Mouse (Mus musculus) midbrain, embryonic 13.5 days (tissue): ENCODE measurements around the gene Pkn1. TPM values are rescaled to one million over a fixed set of nuclear protein-coding genes. Genes with fewer than 3 reads are reported as not detected.

Source experiments
- ATAC-seq: fragments of 200-750 bp; cut with Nextera tagmentation; 2 replicates; pipeline ENCODE4 v1.8.0; 2017; ENCODE audit warnings: mild to moderate bottlenecking, moderate TSS enrichment, moderate library complexity
- H3K27ac ChIP-seq: fragments of 300-500 bp; sonication (generic); 2 replicates; pipeline ENCODE4 v1.5.1; 2015; ENCODE audit warnings: inconsistent platforms, mild to moderate bottlenecking, moderate library complexity
- H3K27me3 ChIP-seq: fragments of 300-500 bp; sonication (generic); 2 replicates; pipeline ENCODE4 v1.6.1; 2015; ENCODE audit warnings: mild to moderate bottlenecking, inconsistent platforms
- H3K36me3 ChIP-seq: fragments of 300-500 bp; sonication (generic); 2 replicates; pipeline ENCODE4 v1.6.1; 2015; ENCODE audit warnings: mild to moderate bottlenecking, inconsistent platforms
- H3K4me1 ChIP-seq: fragments of 300-500 bp; sonication (generic); replicated peaks from 2 replicates; pipeline ENCODE4 v1.6.1; 2015; ENCODE audit warnings: inconsistent platforms
- H3K4me2 ChIP-seq: fragments of 300-500 bp; sonication (generic); replicated peaks from 2 replicates; pipeline ENCODE4 v1.6.1; 2015; ENCODE audit warnings: moderate library complexity, mild to moderate bottlenecking, inconsistent platforms
- H3K4me3 ChIP-seq: fragments of 300-500 bp; sonication (generic); replicated peaks from 2 replicates; pipeline ENCODE4 v1.5.1; 2015; ENCODE audit warnings: mild to moderate bottlenecking, inconsistent platforms
- H3K9ac ChIP-seq: fragments of 300-500 bp; sonication (generic); replicated peaks from 2 replicates; pipeline ENCODE4 v1.6.1; 2015; ENCODE audit warnings: mild to moderate bottlenecking, inconsistent platforms
- H3K9me3 ChIP-seq: fragments of 300-500 bp; sonication (generic); 2 replicates; pipeline ENCODE4 v1.6.1; 2016; ENCODE audit warnings: mild to moderate bottlenecking, inconsistent platforms
- WGBS: fragments of 180-500 bp; shearing (Covaris S2); methylation state at CpG from one replicate; pipeline ENCODE4 v1.1.7; 2015; 5-methylcytosine and 5-hydroxymethylcytosine counted together
- polyA plus RNA-seq: library from polyadenylated mRNA; unstranded; fragments of >200 nt; fragmentation: Nextera tagmentation; extraction: Ambion mirVana; gene quantifications from 2 replicates; pipeline ENCODE4 v1.2.1, GENCODE M21; 2015

The Pkn1 gene
- polyA plus RNA-seq, 1 experiment from 2014 or later = 23.3 TPM

DNA sequence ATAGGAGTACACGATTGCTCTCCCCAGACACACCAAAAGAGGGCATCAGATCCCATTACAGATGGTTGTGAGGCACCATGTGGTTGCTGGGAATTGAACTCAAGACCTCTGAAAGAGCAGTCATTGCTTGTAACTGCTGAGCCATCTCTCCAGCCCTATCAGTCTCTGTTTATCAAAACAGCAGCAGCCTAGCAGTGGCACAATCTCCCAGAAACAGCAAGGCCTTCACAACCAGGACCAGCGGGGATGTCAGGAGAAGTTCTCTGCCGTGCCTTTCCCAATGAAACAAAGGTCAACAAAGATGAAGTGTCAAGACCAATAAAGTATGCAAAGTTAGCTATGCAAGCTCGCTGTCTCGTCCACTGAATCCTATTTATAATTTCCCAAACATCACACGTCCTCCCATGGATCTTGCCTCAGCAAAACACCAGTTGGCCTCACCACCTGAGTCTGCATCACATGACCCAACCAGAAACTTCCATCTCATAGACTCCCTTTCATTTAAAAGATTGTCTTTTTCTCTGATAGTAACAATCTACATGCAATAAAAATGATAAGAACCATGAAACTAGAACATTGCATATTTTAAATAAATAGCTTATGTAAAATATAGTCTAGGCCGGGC lies 66.8 kb downstream of the Pkn1 start:
- H3K4me2 ChIP-seq = no peak overlapping the region
- 91% methylated on average over 7 of the region's 7 CpGs for WGBS
- H3K4me1 ChIP-seq = no peaks in the 10 kb centered on the region
- no peak for ATAC-seq
- H3K9ac ChIP-seq = no peak overlapping the region
- H3K27ac ChIP-seq = no peak overlapping the region
- 0 out of 2 replicates have a peak, but pooled peaks cover 3% of the 10 kb centered on the region for H3K9me3 ChIP-seq
- H3K4me3 ChIP-seq = no peak overlapping the region
- H3K36me3 ChIP-seq = no peaks in the 10 kb centered on the region
- H3K27me3 ChIP-seq = no peaks in the 10 kb centered on the region

GRCm38 (mm10) chr8:83625676-83626299 lies 73.2 kb downstream of the Pkn1 start:
- no peak overlapping the region for H3K9ac ChIP-seq
- no peak for ATAC-seq
- H3K36me3 ChIP-seq = no peaks in the 10 kb centered on the region
- 0 out of 2 replicates have a peak, but pooled peaks cover 3% of the 10 kb centered on the region for H3K27me3 ChIP-seq
- H3K4me1 ChIP-seq = peaks cover 3% of the 10 kb centered on the region; the same call in 1 of the 2 replicates
- H3K27ac ChIP-seq = no peak overlapping the region
- no peak overlapping the region for H3K4me3 ChIP-seq
- H3K9me3 ChIP-seq = no peaks in the 10 kb centered on the region
- no peak overlapping the region for H3K4me2 ChIP-seq
- 89% methylated on average over 6 of the region's 6 CpGs for WGBS

- peak; percentile 12; the same call in 1 of the 2 replicates for ATAC-seq
- no peak overlapping the region for H3K4me3 ChIP-seq
- H3K9me3 ChIP-seq = no peaks in the 10 kb centered on the region
- 53% methylated on average over 3 of the region's 3 CpGs for WGBS
- no peaks in the 10 kb centered on the region for H3K36me3 ChIP-seq
- no peak overlapping the region for H3K4me2 ChIP-seq
- H3K9ac ChIP-seq = no peak overlapping the region
- peaks cover 3% of the 10 kb centered on the region; the same call in 1 of the 2 replicates for H3K4me1 ChIP-seq
- H3K27ac ChIP-seq = no peak overlapping the region
- H3K27me3 ChIP-seq = 0 out of 2 replicates have a peak, but pooled peaks cover 3% of the 10 kb centered on the region
These were observed 74.2 kb downstream of the Pkn1 start for GRCm38 (mm10) chr8:83624739-83625138.

DNA sequence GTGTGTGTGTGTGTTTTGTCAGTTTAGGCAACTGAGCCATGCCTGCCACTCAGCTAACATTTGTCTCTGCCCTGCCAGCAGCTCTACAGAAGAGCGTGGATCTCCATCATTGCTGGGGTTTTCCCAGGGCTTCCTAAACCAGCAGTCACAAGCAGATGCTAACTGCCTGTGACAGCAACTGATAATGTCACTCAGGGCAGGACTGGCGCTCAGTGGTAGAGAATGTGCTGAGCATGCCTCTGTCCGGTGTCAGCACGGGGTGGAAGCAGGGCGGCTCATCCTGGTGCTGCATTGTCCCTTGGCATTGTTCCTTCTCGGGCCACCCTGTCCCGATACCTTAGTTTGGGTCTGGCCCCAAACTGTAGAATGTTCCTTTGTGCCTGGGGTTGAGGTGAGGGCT lies 75.4 kb downstream of the Pkn1 start:
- Histone ChIP-seq H3K9me3 (no peaks in the 10 kb centered on the region), H3K27ac (no peak overlapping the region), H3K4me3 (no peak overlapping the region), H3K4me1 (peaks cover 3% of the 10 kb centered on the region; the same call in 1 of the 2 replicates), H3K27me3 (0 out of 2 replicates have a peak, but pooled peaks cover 3% of the 10 kb centered on the region), H3K36me3 (no peaks in the 10 kb centered on the region), H3K4me2 (no peak overlapping the region), H3K9ac (no peak overlapping the region)
- no peak for ATAC-seq
- 87% methylated on average over 7 of the region's 7 CpGs for WGBS

- H3K27ac ChIP-seq = no peak overlapping the region
- no peaks in the 10 kb centered on the region for H3K9me3 ChIP-seq
- 0 out of 2 replicates have a peak, but pooled peaks cover 3% of the 10 kb centered on the region for H3K27me3 ChIP-seq
- peak; percentile 95 for ATAC-seq
- H3K9ac ChIP-seq = peak overlapping the region; percentile 70
- WGBS = 11% methylated on average over 23 of the region's 23 CpGs
- peaks cover 3% of the 10 kb centered on the region; the same call in 1 of the 2 replicates for H3K4me1 ChIP-seq
- peak overlapping the region; percentile 73 for H3K4me2 ChIP-seq
- H3K36me3 ChIP-seq = no peaks in the 10 kb centered on the region
- H3K4me3 ChIP-seq = peak overlapping the region; percentile 41
These were observed 76.5 kb downstream of the Pkn1 start for GRCm38 (mm10) chr8:83622389-83622989.

- 53% methylated on average over 15 of the region's 15 CpGs for WGBS
- peaks cover 3% of the 10 kb centered on the region; the same call in 1 of the 2 replicates for H3K4me1 ChIP-seq
- no peaks in the 10 kb centered on the region for H3K36me3 ChIP-seq
- H3K27ac ChIP-seq = no peak overlapping the region
- peak overlapping the region; percentile 70 for H3K9ac ChIP-seq
- H3K9me3 ChIP-seq = no peaks in the 10 kb centered on the region
- H3K27me3 ChIP-seq = 0 out of 2 replicates have a peak, but pooled peaks cover 3% of the 10 kb centered on the region
- H3K4me3 ChIP-seq = peak overlapping the region; percentile 41
- H3K4me2 ChIP-seq = peak overlapping the region; percentile 73
- peak; percentile 51; the same call in 1 of the 2 replicates for ATAC-seq
These were observed 77.1 kb downstream of the Pkn1 start for GRCm38 (mm10) chr8:83621691-83622388.

DNA sequence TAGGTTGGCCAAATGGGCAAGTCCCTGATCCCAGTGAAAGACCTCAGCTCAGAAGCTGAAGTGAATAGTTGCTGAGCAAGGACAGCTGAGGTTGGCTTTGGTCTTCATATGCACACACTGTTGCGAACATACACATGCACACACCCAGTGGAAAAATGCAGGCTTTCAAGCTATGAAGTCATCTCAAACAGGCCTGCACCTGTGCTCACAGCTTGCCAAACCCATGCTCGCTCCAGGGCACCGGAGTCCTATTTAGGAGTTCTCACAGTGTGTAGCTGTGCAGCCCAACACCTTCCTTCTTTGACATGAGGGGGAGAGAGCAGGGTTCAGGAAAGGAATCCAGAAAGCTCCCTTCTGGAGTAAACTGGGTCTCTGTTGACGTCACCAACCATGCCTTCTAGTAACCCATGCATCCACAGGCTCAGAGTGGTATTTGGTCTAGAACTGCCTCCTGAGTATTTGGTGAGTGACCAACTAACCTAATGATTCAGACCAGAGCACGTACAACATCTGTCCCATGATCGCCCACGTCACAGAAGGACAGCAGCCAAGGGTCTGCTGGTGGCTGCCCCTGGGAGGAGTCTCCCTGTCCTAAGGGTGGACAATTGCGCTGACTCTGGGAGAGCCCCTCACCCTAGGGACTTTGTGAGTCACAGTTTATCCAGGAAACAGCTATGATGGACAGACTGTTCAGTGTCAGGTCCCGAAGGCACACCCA lies 79.3 kb downstream of the Pkn1 start:
- H3K27ac ChIP-seq = no peak overlapping the region
- H3K9me3 ChIP-seq = no peaks in the 10 kb centered on the region
- H3K4me2 ChIP-seq = no peak overlapping the region
- H3K36me3 ChIP-seq = no peaks in the 10 kb centered on the region
- no peak for ATAC-seq
- H3K4me1 ChIP-seq = peaks cover 3% of the 10 kb centered on the region; the same call in 1 of the 2 replicates
- H3K4me3 ChIP-seq = no peak overlapping the region
- H3K9ac ChIP-seq = no peak overlapping the region
- H3K27me3 ChIP-seq = 0 out of 2 replicates have a peak, but pooled peaks cover 3% of the 10 kb centered on the region
- WGBS = 91% methylated on average over 9 of the region's 9 CpGs

DNA sequence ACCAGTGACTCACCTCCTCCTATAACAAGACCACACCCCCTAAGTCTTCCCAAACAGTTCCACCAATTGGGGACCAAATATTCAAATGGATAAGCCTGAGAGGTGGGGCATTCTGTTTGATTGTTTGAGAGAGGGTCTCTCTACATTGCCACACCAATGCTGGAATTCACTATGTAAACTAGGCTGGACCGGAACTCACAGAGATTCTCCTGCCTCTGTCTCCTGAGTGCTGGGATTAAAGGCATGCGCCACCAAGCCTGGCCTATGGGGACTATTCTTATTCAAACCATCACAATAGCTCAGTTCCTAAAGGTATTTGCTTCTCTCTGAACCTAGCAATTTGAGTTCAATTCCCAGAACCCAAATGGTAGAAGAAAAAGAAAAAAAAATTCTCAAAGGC lies 80.4 kb downstream of the Pkn1 start:
- no peaks in the 10 kb centered on the region for H3K9me3 ChIP-seq
- H3K9ac ChIP-seq = no peak overlapping the region
- peaks cover 9% of the 10 kb centered on the region for H3K36me3 ChIP-seq
- no peak overlapping the region for H3K27ac ChIP-seq
- H3K27me3 ChIP-seq = 0 out of 2 replicates have a peak, but pooled peaks cover 3% of the 10 kb centered on the region
- H3K4me2 ChIP-seq = no peak overlapping the region
- 93% methylated on average over 2 of the region's 2 CpGs for WGBS
- no peak for ATAC-seq
- H3K4me1 ChIP-seq = peaks cover 3% of the 10 kb centered on the region; the same call in 1 of the 2 replicates
- H3K4me3 ChIP-seq = no peak overlapping the region

- ATAC-seq = no peak
- 0 out of 2 replicates have a peak, but pooled peaks cover 3% of the 10 kb centered on the region for H3K27me3 ChIP-seq
- H3K4me1 ChIP-seq = peaks cover 2% of the 10 kb centered on the region; the same call in 1 of the 2 replicates
- H3K4me3 ChIP-seq = no peak overlapping the region
- no peak overlapping the region for H3K27ac ChIP-seq
- WGBS = 86% methylated on average over 2 of the region's 2 CpGs
- H3K4me2 ChIP-seq = no peak overlapping the region
- H3K9me3 ChIP-seq = no peaks in the 10 kb centered on the region
- H3K36me3 ChIP-seq = peaks cover 21% of the 10 kb centered on the region
- H3K9ac ChIP-seq = no peak overlapping the region
These were observed 81.9 kb downstream of the Pkn1 start for GRCm38 (mm10) chr8:83617111-83617510.

- Histone ChIP-seq H3K36me3 (peaks cover 25% of the 10 kb centered on the region), H3K4me1 (no peaks in the 10 kb centered on the region), H3K9ac (no peak overlapping the region), H3K27ac (no peak overlapping the region), H3K27me3 (0 out of 2 replicates have a peak, but pooled peaks cover 2% of the 10 kb centered on the region), H3K4me2 (no peak overlapping the region), H3K9me3 (no peaks in the 10 kb centered on the region), H3K4me3 (no peak overlapping the region)
- no peak for ATAC-seq
These were observed 82.4 kb downstream of the Pkn1 start for GRCm38 (mm10) chr8:83616625-83617024.
